Mouse (Mus musculus) splenic B cell, adult 2 months (primary cell): ENCODE results near the gene E330014E10Rik.
"Not testable (repeated sequence)": the region's sequence is repeated elsewhere in the genome, so short reads cannot be mapped to it uniquely, and the experiment has no call there.

ENCODE experiments used
- DNase-seq: peaks from one replicate; pipeline ENCODE4 v3.0.0-alpha.2; 2011; ENCODE audit warnings: low read depth, low spot score
- H3K27me3 ChIP-seq: 2 replicates; pipeline ENCODE4 v1.6.1; 2012; ENCODE audit warnings: mild to moderate bottlenecking, low read length, moderate library complexity, mixed read lengths; ENCODE audit not compliant: control insufficient read depth, poor library complexity, insufficient read depth, severe bottlenecking
- H3K36me3 ChIP-seq: 2 replicates; pipeline ENCODE4 v1.6.1; 2012; ENCODE audit warnings: mild to moderate bottlenecking, low read length, moderate library complexity, mixed read lengths; ENCODE audit not compliant: control insufficient read depth, poor library complexity, insufficient read depth, severe bottlenecking

Gene E330014E10Rik

GRCm38 (mm10) chr5:95775690-95776089 lies at the start of gene E330014E10Rik:
Gene E330014E10Rik, plus strand, starts transcription at chr5:95775990.
- not testable (repeated sequence) for H3K27me3 ChIP-seq, H3K36me3 ChIP-seq, DNase-seq

- not testable (repeated sequence) for H3K36me3 ChIP-seq, H3K27me3 ChIP-seq, DNase-seq
These were observed 39.7 kb upstream of the E330014E10Rik start, which contains the start of gene Gm7978 for GRCm38 (mm10) chr5:95736073-95736472. Gene Gm7978, minus strand, starts transcription at chr5:95736173.

- not testable (repeated sequence) for DNase-seq, H3K36me3 ChIP-seq, H3K27me3 ChIP-seq
These were observed 34.1 kb upstream of the E330014E10Rik start, which contains the start of gene Gm7982 for GRCm38 (mm10) chr5:95741714-95742113. Gene Gm7982, plus strand, starts transcription at chr5:95742014.

- H3K27me3 ChIP-seq, DNase-seq, H3K36me3 ChIP-seq: not testable (repeated sequence)
These were observed 35.1 kb downstream of the E330014E10Rik start for GRCm38 (mm10) chr5:95810841-95811240.

- no peaks in the 10 kb centered on the region for H3K36me3 ChIP-seq
- DNase-seq = no peak
- no peaks in the 10 kb centered on the region for H3K27me3 ChIP-seq
These were observed 60.8 kb downstream of the E330014E10Rik start for GRCm38 (mm10) chr5:95836580-95836979.

- DNase-seq = no peak
- no peaks in the 10 kb centered on the region for H3K36me3 ChIP-seq
- H3K27me3 ChIP-seq = no peaks in the 10 kb centered on the region
These were observed 78.2 kb downstream of the E330014E10Rik start for GRCm38 (mm10) chr5:95854030-95854429.
